Mouse (Mus musculus) adrenal gland (tissue): ENCODE measurements around the gene Atg2a.

Experiments
- intact Hi-C: fragments of 180-260 bp; cut with DNase I; formaldehyde crosslinking; loops from one replicate; pipeline ENCODE4 v1.15.1; 2025

Gene Atg2a

GRCm38 (mm10) chr19:6245806-6246205 lies 4.3 kb downstream of the Atg2a start:
- intact Hi-C loops: no loop called here

GRCm38 (mm10) chr19:6247526-6248300 lies 6.2 kb downstream of the Atg2a start:
- intact Hi-C loops: no loop called here

GRCm38 (mm10) chr19:6253021-6253420 lies 11.6 kb downstream of the Atg2a start:
- intact Hi-C loops: no loop called here

- intact Hi-C loops: no loop called here
These were observed 19.0 kb downstream of the Atg2a start for GRCm38 (mm10) chr19:6260428-6260827.

- intact Hi-C loops: no loop called here
These were observed 19.5 kb downstream of the Atg2a start for GRCm38 (mm10) chr19:6260946-6261345.

- intact Hi-C loops: no loop called here
These were observed 19.9 kb downstream of the Atg2a start for GRCm38 (mm10) chr19:6261379-6261778.

- intact Hi-C loops: no loop called here
These were observed 20.8 kb downstream of the Atg2a start for GRCm38 (mm10) chr19:6262222-6262621.

- intact Hi-C loops: no loop called here
These were observed 21.5 kb downstream of the Atg2a start for GRCm38 (mm10) chr19:6262839-6263433.

- intact Hi-C loops: no loop called here
These were observed 22.7 kb downstream of the Atg2a start for GRCm38 (mm10) chr19:6264200-6264599.

- intact Hi-C loops: no loop called here
These were observed 23.5 kb downstream of the Atg2a start for GRCm38 (mm10) chr19:6264945-6265344.

- intact Hi-C loops: no loop called here
These were observed 24.3 kb downstream of the Atg2a start for GRCm38 (mm10) chr19:6265727-6266182.

- intact Hi-C loops: loop anchor here (2.0 kb wide), 2 partner anchors 37 to 63 kb away; no protein-coding TSS in a partner anchor
These were observed 26.1 kb downstream of the Atg2a start for GRCm38 (mm10) chr19:6267306-6268169.

GRCm38 (mm10) chr19:6268170-6268528 lies 26.7 kb downstream of the Atg2a start:
- intact Hi-C loops: loop anchor here (2.0 kb wide), 2 partner anchors 37 to 63 kb away; no protein-coding TSS in a partner anchor

GRCm38 (mm10) chr19:6268670-6269132 lies 27.2 kb downstream of the Atg2a start:
- intact Hi-C loops: loop anchor here (2.0 kb wide), 2 partner anchors 36 to 62 kb away; no protein-coding TSS in a partner anchor

- intact Hi-C loops: loop anchor here (2.0 kb wide), 2 partner anchors 35 to 61 kb away; no protein-coding TSS in a partner anchor
These were observed 28.5 kb downstream of the Atg2a start for GRCm38 (mm10) chr19:6269798-6270475.

- intact Hi-C loops: no loop called here
These were observed 29.2 kb downstream of the Atg2a start for GRCm38 (mm10) chr19:6270661-6271060.

- intact Hi-C loops: no loop called here
These were observed 29.7 kb downstream of the Atg2a start for GRCm38 (mm10) chr19:6271206-6271605.

- intact Hi-C loops: no loop called here
These were observed 30.6 kb downstream of the Atg2a start for GRCm38 (mm10) chr19:6272053-6272452.

- intact Hi-C loops: no loop called here
These were observed 31.3 kb downstream of the Atg2a start for GRCm38 (mm10) chr19:6272738-6273137.

GRCm38 (mm10) chr19:6273592-6273991 lies 32.1 kb downstream of the Atg2a start:
- intact Hi-C loops: no loop called here
